Mouse (Mus musculus): Measurements from ENCODE around the gene Tdrkh. TPM values are rescaled to one million over a fixed set of nuclear protein-coding genes. Genes with fewer than 3 reads are reported as not detected.
A peak's percentile ranks its signal among the peaks of the same experiment; 100 is the strongest.

Gene Tdrkh
- polyA plus RNA-seq, 1 experiment from 2014 or later: 48.1 TPM

- Histone ChIP-seq H3K4me1 (ENCODE audit: control insufficient read depth, insufficient read depth, low read length) (peaks cover 5% of the 10 kb centered on the region), H3K4me2 (ENCODE audit: low read depth) (no peak overlapping the region), H3K36me3 (ENCODE audit: control insufficient read depth, insufficient read depth, low read length) (no peaks in the 10 kb centered on the region), H3K27ac (ENCODE audit: low read depth, low read length) (no peak overlapping the region), H3K4me3 (ENCODE audit: low read depth, low read length) (no peak overlapping the region), H3K9ac (ENCODE audit: low read length) (no peak overlapping the region), H3K27me3 (ENCODE audit: control insufficient read depth, insufficient read depth, low read length) (no peaks in the 10 kb centered on the region), H3K9me3 (ENCODE audit: control insufficient read depth, low read length) (no peaks in the 10 kb centered on the region)
- DNase-seq (ENCODE audit: low spot score) (no peak), ATAC-seq (ENCODE audit: insufficient read depth, low FRiP score, low TSS enrichment) (no peak)
- WGBS: 5% methylated on average over 3 of the region's 3 CpGs
Observed at GRCm38 (mm10) chr3:94372038-94372437, 41.0 kb upstream of the Tdrkh start.

GRCm38 (mm10) chr3:94372641-94373040 lies 40.4 kb upstream of the Tdrkh start, which contains the start of gene Rorc:
Rorc (plus strand) TSS chr3:94372794.
- peak within 1 kb of the TSS; percentile 16; the same call in 1 of the 2 replicates for H3K4me2 ChIP-seq (ENCODE audit: low read depth)
- 14% methylated on average over 5 of the region's 5 CpGs for WGBS

GRCm38 (mm10) chr3:94373090-94373489 lies 40.0 kb upstream of the Tdrkh start:
- Histone ChIP-seq H3K4me1 (ENCODE audit: control insufficient read depth, insufficient read depth, low read length) (peaks cover 5% of the 10 kb centered on the region), H3K36me3 (ENCODE audit: control insufficient read depth, insufficient read depth, low read length) (no peaks in the 10 kb centered on the region), H3K27ac (ENCODE audit: low read depth, low read length) (no peak overlapping the region), H3K4me3 (ENCODE audit: low read depth, low read length) (no peak overlapping the region), H3K9ac (ENCODE audit: low read length) (peak overlapping the region; percentile 6; the same call in 1 of the 2 replicates), H3K9me3 (ENCODE audit: control insufficient read depth, low read length) (no peaks in the 10 kb centered on the region), H3K4me2 (ENCODE audit: low read depth) (peak overlapping the region; percentile 16; the same call in 1 of the 2 replicates), H3K27me3 (ENCODE audit: control insufficient read depth, insufficient read depth, low read length) (no peaks in the 10 kb centered on the region)
- DNase-seq (ENCODE audit: low spot score) (no peak), ATAC-seq (ENCODE audit: insufficient read depth, low FRiP score, low TSS enrichment) (peak; percentile 13; the same call in 1 of the 2 replicates)
- WGBS: 2% methylated on average over 10 of the region's 10 CpGs

More at GRCm38 (mm10) chr3:94372641-94373040, 40.4 kb upstream of the Tdrkh start, which contains the start of gene Rorc:
- Histone ChIP-seq H3K27me3 (ENCODE audit: control insufficient read depth, insufficient read depth, low read length) (no peaks in the 10 kb centered on the region), H3K9ac (ENCODE audit: low read length) (peak within 1 kb of the TSS; percentile 6; the same call in 1 of the 2 replicates), H3K4me1 (ENCODE audit: control insufficient read depth, insufficient read depth, low read length) (peaks cover 5% of the 10 kb centered on the region), H3K4me3 (ENCODE audit: low read depth, low read length) (no peak within 1 kb of the TSS), H3K9me3 (ENCODE audit: control insufficient read depth, low read length) (no peaks in the 10 kb centered on the region), H3K36me3 (ENCODE audit: control insufficient read depth, insufficient read depth, low read length) (no peaks in the 10 kb centered on the region), H3K27ac (ENCODE audit: low read depth, low read length) (no peak within 1 kb of the TSS)
- ATAC-seq (ENCODE audit: insufficient read depth, low FRiP score, low TSS enrichment) (no peak), DNase-seq (ENCODE audit: low spot score) (no peak)

- no peaks in the 10 kb centered on the region for H3K9me3 ChIP-seq (ENCODE audit: control insufficient read depth, low read length)
- H3K9ac ChIP-seq (ENCODE audit: low read length): no peak overlapping the region; the same call in 1 of the 2 replicates
- no peaks in the 10 kb centered on the region for H3K27me3 ChIP-seq (ENCODE audit: control insufficient read depth, insufficient read depth, low read length)
- H3K4me1 ChIP-seq (ENCODE audit: control insufficient read depth, insufficient read depth, low read length): peaks cover 5% of the 10 kb centered on the region
- peak; percentile 26; the same call in 1 of the 2 replicates for ATAC-seq (ENCODE audit: insufficient read depth, low FRiP score, low TSS enrichment)
- no peak overlapping the region for H3K4me3 ChIP-seq (ENCODE audit: low read depth, low read length)
- 0 out of 2 replicates have a peak overlapping the region, but pooled peaks have one; percentile 16 for H3K4me2 ChIP-seq (ENCODE audit: low read depth)
- 4% methylated on average over 5 of the region's 5 CpGs for WGBS
- H3K27ac ChIP-seq (ENCODE audit: low read depth, low read length): no peak overlapping the region
- no peaks in the 10 kb centered on the region for H3K36me3 ChIP-seq (ENCODE audit: control insufficient read depth, insufficient read depth, low read length)
- no peak for DNase-seq (ENCODE audit: low spot score)
Observed at GRCm38 (mm10) chr3:94373597-94374011, 39.5 kb upstream of the Tdrkh start.

GRCm38 (mm10) chr3:94374636-94375035 lies 38.4 kb upstream of the Tdrkh start:
- no peak for DNase-seq (ENCODE audit: low spot score)
- H3K27me3 ChIP-seq (ENCODE audit: control insufficient read depth, insufficient read depth, low read length): no peaks in the 10 kb centered on the region
- ATAC-seq (ENCODE audit: insufficient read depth, low FRiP score, low TSS enrichment): no peak

GRCm38 (mm10) chr3:94375146-94375545 lies 37.9 kb upstream of the Tdrkh start:
- H3K27me3 ChIP-seq (ENCODE audit: control insufficient read depth, insufficient read depth, low read length): no peaks in the 10 kb centered on the region
- peaks cover 5% of the 10 kb centered on the region for H3K4me1 ChIP-seq (ENCODE audit: control insufficient read depth, insufficient read depth, low read length)
- no peak overlapping the region for H3K4me3 ChIP-seq (ENCODE audit: low read depth, low read length)
- no peak overlapping the region for H3K4me2 ChIP-seq (ENCODE audit: low read depth)
- H3K9ac ChIP-seq (ENCODE audit: low read length): no peak overlapping the region
- ATAC-seq (ENCODE audit: insufficient read depth, low FRiP score, low TSS enrichment) (no peak), DNase-seq (ENCODE audit: low spot score) (no peak)
- H3K27ac ChIP-seq (ENCODE audit: low read depth, low read length): no peak overlapping the region
- H3K36me3 ChIP-seq (ENCODE audit: control insufficient read depth, insufficient read depth, low read length): no peaks in the 10 kb centered on the region
- WGBS: 79% methylated on average over 2 of the region's 2 CpGs
- H3K9me3 ChIP-seq (ENCODE audit: control insufficient read depth, low read length): no peaks in the 10 kb centered on the region

More at GRCm38 (mm10) chr3:94374636-94375035, 38.4 kb upstream of the Tdrkh start:
- Histone ChIP-seq H3K27ac (ENCODE audit: low read depth, low read length) (no peak overlapping the region), H3K9me3 (ENCODE audit: control insufficient read depth, low read length) (no peaks in the 10 kb centered on the region), H3K36me3 (ENCODE audit: control insufficient read depth, insufficient read depth, low read length) (no peaks in the 10 kb centered on the region), H3K4me2 (ENCODE audit: low read depth) (no peak overlapping the region), H3K9ac (ENCODE audit: low read length) (no peak overlapping the region), H3K4me3 (ENCODE audit: low read depth, low read length) (no peak overlapping the region), H3K4me1 (ENCODE audit: control insufficient read depth, insufficient read depth, low read length) (peaks cover 5% of the 10 kb centered on the region)

GRCm38 (mm10) chr3:94375861-94376260 lies 37.2 kb upstream of the Tdrkh start:
- Histone ChIP-seq H3K9ac (ENCODE audit: low read length) (no peak overlapping the region), H3K27ac (ENCODE audit: low read depth, low read length) (no peak overlapping the region), H3K36me3 (ENCODE audit: control insufficient read depth, insufficient read depth, low read length) (no peaks in the 10 kb centered on the region), H3K27me3 (ENCODE audit: control insufficient read depth, insufficient read depth, low read length) (no peaks in the 10 kb centered on the region), H3K9me3 (ENCODE audit: control insufficient read depth, low read length) (no peaks in the 10 kb centered on the region), H3K4me3 (ENCODE audit: low read depth, low read length) (no peak overlapping the region), H3K4me2 (ENCODE audit: low read depth) (no peak overlapping the region), H3K4me1 (ENCODE audit: control insufficient read depth, insufficient read depth, low read length) (peaks cover 5% of the 10 kb centered on the region)
- WGBS: 63% methylated on average over 5 of the region's 5 CpGs
- DNase-seq (ENCODE audit: low spot score) (no peak), ATAC-seq (ENCODE audit: insufficient read depth, low FRiP score, low TSS enrichment) (no peak)

- H3K4me1 ChIP-seq (ENCODE audit: control insufficient read depth, insufficient read depth, low read length): peaks cover 5% of the 10 kb centered on the region
Observed at GRCm38 (mm10) chr3:94377028-94377923, 35.8 kb upstream of the Tdrkh start.

More at GRCm38 (mm10) chr3:94377028-94377923, 35.8 kb upstream of the Tdrkh start:
- no peak overlapping the region for H3K9ac ChIP-seq (ENCODE audit: low read length)
- DNase-seq (ENCODE audit: low spot score) (no peak), ATAC-seq (ENCODE audit: insufficient read depth, low FRiP score, low TSS enrichment) (no peak)
- no peaks in the 10 kb centered on the region for H3K9me3 ChIP-seq (ENCODE audit: control insufficient read depth, low read length)
- no peak overlapping the region for H3K27ac ChIP-seq (ENCODE audit: low read depth, low read length)
- 19% methylated on average over 13 of the region's 13 CpGs for WGBS
- H3K36me3 ChIP-seq (ENCODE audit: control insufficient read depth, insufficient read depth, low read length): no peaks in the 10 kb centered on the region
- no peak overlapping the region for H3K4me2 ChIP-seq (ENCODE audit: low read depth)
- H3K27me3 ChIP-seq (ENCODE audit: control insufficient read depth, insufficient read depth, low read length): no peaks in the 10 kb centered on the region
- no peak overlapping the region for H3K4me3 ChIP-seq (ENCODE audit: low read depth, low read length)

Measured in neural tube, embryonic 11.5 days (tissue).